Mouse (Mus musculus): ENCODE data around the gene Osbpl3. TPM values are rescaled to one million over a fixed set of nuclear protein-coding genes. Genes with fewer than 3 reads are reported as not detected.

Gene Osbpl3
- polyA plus RNA-seq, 1 experiment from 2014 or later: 5.3 TPM

- Histone ChIP-seq H3K27ac (ENCODE audit: low read length) (no peak overlapping the region), H3K4me2 (ENCODE audit: low read length) (no peak overlapping the region), H3K4me3 (replicated peaks; ENCODE audit: low read length) (no peak overlapping the region), H3K9me3 (ENCODE audit: control insufficient read depth, low read length) (no peaks in the 10 kb centered on the region), H3K27me3 (replicated peaks; ENCODE audit: control insufficient read depth, insufficient read depth, low read length) (no peaks in the 10 kb centered on the region), H3K4me1 (replicated peaks; ENCODE audit: control insufficient read depth, insufficient read depth, low read length) (no peaks in the 10 kb centered on the region), H3K36me3 (ENCODE audit: control insufficient read depth, insufficient read depth) (no peaks in the 10 kb centered on the region), H3K9ac (replicated peaks; ENCODE audit: low read depth, low read length) (no peak overlapping the region)
- WGBS: 87% methylated on average over 4 of the region's 4 CpGs
- ATAC-seq: no peak
Measured at GRCm38 (mm10) chr6:50326192-50326591, 129.8 kb downstream of the Osbpl3 start.

DNA sequence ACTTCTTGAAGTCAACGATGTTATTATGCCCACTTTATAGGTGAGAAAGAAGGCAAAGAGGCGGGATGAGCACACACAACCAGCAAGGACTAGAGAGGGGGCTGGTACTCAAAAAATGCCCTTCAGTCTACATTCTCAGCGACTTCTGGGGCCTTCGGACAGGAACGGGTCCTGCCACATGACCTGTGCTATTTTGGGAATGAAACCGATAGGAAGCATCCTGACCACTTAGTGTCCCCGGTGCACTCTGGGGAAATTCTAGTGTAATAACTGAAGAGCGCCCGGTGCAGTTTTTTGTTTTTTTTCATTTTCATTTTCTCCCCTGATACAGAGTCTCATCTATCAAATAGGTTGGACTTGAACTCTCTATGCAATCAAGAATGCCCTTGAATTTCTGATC, 130.5 kb downstream of the Osbpl3 start:
- no peak overlapping the region for H3K4me3 ChIP-seq (replicated peaks; ENCODE audit: low read length)
- 92% methylated on average over 9 of the region's 9 CpGs for WGBS
- H3K27ac ChIP-seq (ENCODE audit: low read length): no peak overlapping the region
- H3K4me1 ChIP-seq (replicated peaks; ENCODE audit: control insufficient read depth, insufficient read depth, low read length): no peaks in the 10 kb centered on the region
- no peaks in the 10 kb centered on the region for H3K27me3 ChIP-seq (replicated peaks; ENCODE audit: control insufficient read depth, insufficient read depth, low read length)
- H3K36me3 ChIP-seq (ENCODE audit: control insufficient read depth, insufficient read depth): no peaks in the 10 kb centered on the region
- H3K9ac ChIP-seq (replicated peaks; ENCODE audit: low read depth, low read length): no peak overlapping the region
- no peak overlapping the region for H3K4me2 ChIP-seq (ENCODE audit: low read length)
- H3K9me3 ChIP-seq (ENCODE audit: control insufficient read depth, low read length): no peaks in the 10 kb centered on the region
- ATAC-seq: no peak

DNA sequence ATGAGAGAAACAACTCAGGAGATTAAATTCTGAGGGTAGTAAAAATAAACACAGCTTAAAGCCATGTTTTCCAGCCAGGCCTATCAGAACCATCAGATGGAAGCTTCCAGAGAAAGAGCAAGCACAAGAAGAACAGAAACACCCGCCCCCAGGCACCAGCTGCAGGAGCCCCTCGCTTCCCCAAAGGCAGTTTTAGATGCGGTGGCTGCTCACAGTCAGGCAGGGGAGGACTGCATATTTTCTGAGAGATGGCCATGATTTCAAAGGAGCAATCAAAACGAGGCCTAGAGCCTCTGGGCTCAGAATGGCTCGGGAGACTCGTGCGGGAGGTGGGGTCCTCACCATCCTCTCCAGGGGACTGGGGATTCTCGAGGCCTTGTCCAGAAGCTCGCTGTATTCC, 133.4 kb downstream of the Osbpl3 start:
- 65% methylated on average over 9 of the region's 9 CpGs for WGBS

DNA sequence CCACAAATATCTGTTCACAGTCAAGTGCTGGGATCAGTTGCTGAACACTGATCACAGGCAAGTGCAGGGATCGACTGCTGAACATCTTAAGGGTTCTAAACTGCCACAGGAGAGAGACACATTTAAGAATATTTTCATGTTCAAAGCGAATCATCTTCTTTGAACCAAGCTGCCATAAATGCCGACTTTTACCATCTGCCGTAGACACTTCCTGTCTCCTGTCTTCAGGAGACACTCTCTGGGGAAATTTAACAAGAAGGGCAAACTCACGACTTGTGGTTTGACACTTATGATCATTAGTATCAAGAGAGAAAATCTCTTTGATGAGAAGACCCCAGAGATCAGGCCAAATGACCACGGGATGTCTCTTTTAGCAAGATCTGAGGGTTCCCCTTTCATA, 134.3 kb downstream of the Osbpl3 start:
- H3K9ac ChIP-seq (replicated peaks; ENCODE audit: low read depth, low read length): no peak overlapping the region
- WGBS: 87% methylated on average over 6 of the region's 6 CpGs
- H3K9me3 ChIP-seq (ENCODE audit: control insufficient read depth, low read length): no peaks in the 10 kb centered on the region
- H3K27me3 ChIP-seq (replicated peaks; ENCODE audit: control insufficient read depth, insufficient read depth, low read length): no peaks in the 10 kb centered on the region
- ATAC-seq: no peak
- H3K4me2 ChIP-seq (ENCODE audit: low read length): no peak overlapping the region
- H3K27ac ChIP-seq (ENCODE audit: low read length): no peak overlapping the region
- no peaks in the 10 kb centered on the region for H3K36me3 ChIP-seq (ENCODE audit: control insufficient read depth, insufficient read depth)
- no peak overlapping the region for H3K4me3 ChIP-seq (replicated peaks; ENCODE audit: low read length)
- peaks cover 7% of the 10 kb centered on the region for H3K4me1 ChIP-seq (replicated peaks; ENCODE audit: control insufficient read depth, insufficient read depth, low read length)

More for the DNA sequence above, 133.4 kb downstream of the Osbpl3 start:
- Histone ChIP-seq H3K9me3 (ENCODE audit: control insufficient read depth, low read length) (no peaks in the 10 kb centered on the region), H3K27ac (ENCODE audit: low read length) (no peak overlapping the region), H3K27me3 (replicated peaks; ENCODE audit: control insufficient read depth, insufficient read depth, low read length) (no peaks in the 10 kb centered on the region), H3K4me1 (replicated peaks; ENCODE audit: control insufficient read depth, insufficient read depth, low read length) (peaks cover 7% of the 10 kb centered on the region), H3K4me3 (replicated peaks; ENCODE audit: low read length) (no peak overlapping the region), H3K9ac (replicated peaks; ENCODE audit: low read depth, low read length) (no peak overlapping the region), H3K36me3 (ENCODE audit: control insufficient read depth, insufficient read depth) (no peaks in the 10 kb centered on the region), H3K4me2 (ENCODE audit: low read length) (no peak overlapping the region)
- no peak for ATAC-seq

DNA sequence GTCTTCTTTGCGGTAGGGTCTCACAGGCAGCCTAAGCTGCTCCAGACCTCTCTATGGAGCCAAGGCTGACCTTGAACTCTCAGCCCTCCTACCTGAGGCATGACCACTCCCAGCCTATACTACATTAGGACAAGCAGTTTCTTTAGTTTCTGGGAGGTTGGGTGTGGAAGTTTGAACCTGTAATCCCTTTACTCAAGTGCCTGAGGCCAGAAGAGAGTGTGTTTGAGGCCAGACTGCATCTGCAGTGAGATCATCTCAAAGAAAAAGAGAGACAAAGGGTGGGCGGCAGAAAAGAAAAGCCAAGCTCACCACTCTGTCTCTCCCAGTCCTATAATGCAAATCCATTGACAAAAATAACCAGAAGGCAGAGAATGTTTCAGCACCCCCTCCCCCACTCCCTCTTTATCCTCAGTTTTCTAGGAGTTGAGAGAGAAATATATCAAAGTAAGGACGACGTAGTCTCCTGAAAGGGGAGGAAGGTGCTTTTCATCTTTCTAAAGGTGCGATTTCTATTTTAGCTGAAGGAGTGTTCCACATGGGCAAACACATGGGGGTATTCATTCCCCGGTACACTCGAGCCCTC, 137.3 kb downstream of the Osbpl3 start:
- no peak overlapping the region for H3K4me3 ChIP-seq (replicated peaks; ENCODE audit: low read length)
- 45% methylated on average over 7 of the region's 7 CpGs for WGBS
- no peaks in the 10 kb centered on the region for H3K27me3 ChIP-seq (replicated peaks; ENCODE audit: control insufficient read depth, insufficient read depth, low read length)
- no peak overlapping the region for H3K9ac ChIP-seq (replicated peaks; ENCODE audit: low read depth, low read length)
- no peak overlapping the region for H3K27ac ChIP-seq (ENCODE audit: low read length)
- no peaks in the 10 kb centered on the region for H3K36me3 ChIP-seq (ENCODE audit: control insufficient read depth, insufficient read depth)
- no peaks in the 10 kb centered on the region for H3K9me3 ChIP-seq (ENCODE audit: control insufficient read depth, low read length)
- ATAC-seq: 0 out of 2 replicates have a peak, but pooled peaks have one; percentile 9
- H3K4me2 ChIP-seq (ENCODE audit: low read length): no peak overlapping the region
- peaks cover 7% of the 10 kb centered on the region for H3K4me1 ChIP-seq (replicated peaks; ENCODE audit: control insufficient read depth, insufficient read depth, low read length)

- Histone ChIP-seq H3K9me3 (ENCODE audit: control insufficient read depth, low read length) (no peaks in the 10 kb centered on the region), H3K9ac (replicated peaks; ENCODE audit: low read depth, low read length) (no peak overlapping the region), H3K36me3 (ENCODE audit: control insufficient read depth, insufficient read depth) (no peaks in the 10 kb centered on the region), H3K4me2 (ENCODE audit: low read length) (no peak overlapping the region), H3K4me1 (replicated peaks; ENCODE audit: control insufficient read depth, insufficient read depth, low read length) (peaks cover 7% of the 10 kb centered on the region), H3K27me3 (replicated peaks; ENCODE audit: control insufficient read depth, insufficient read depth, low read length) (no peaks in the 10 kb centered on the region), H3K27ac (ENCODE audit: low read length) (no peak overlapping the region), H3K4me3 (replicated peaks; ENCODE audit: low read length) (no peak overlapping the region)
- no peak for ATAC-seq
- WGBS: 66% methylated on average over 2 of the region's 2 CpGs
Measured at GRCm38 (mm10) chr6:50318150-50318549, 137.9 kb downstream of the Osbpl3 start.

GRCm38 (mm10) chr6:50316795-50317505, 139.1 kb downstream of the Osbpl3 start:
- 94% methylated on average over 7 of the region's 7 CpGs for WGBS

GRCm38 (mm10) chr6:50314406-50315071, 141.5 kb downstream of the Osbpl3 start:
- H3K9me3 ChIP-seq (ENCODE audit: control insufficient read depth, low read length): no peaks in the 10 kb centered on the region
- no peak overlapping the region for H3K4me2 ChIP-seq (ENCODE audit: low read length)
- peaks cover 7% of the 10 kb centered on the region for H3K4me1 ChIP-seq (replicated peaks; ENCODE audit: control insufficient read depth, insufficient read depth, low read length)
- no peak overlapping the region for H3K4me3 ChIP-seq (replicated peaks; ENCODE audit: low read length)
- peak; percentile 18; the same call in 1 of the 2 replicates for ATAC-seq
- WGBS: 71% methylated on average over 12 of the region's 12 CpGs
- no peaks in the 10 kb centered on the region for H3K27me3 ChIP-seq (replicated peaks; ENCODE audit: control insufficient read depth, insufficient read depth, low read length)
- no peak overlapping the region for H3K27ac ChIP-seq (ENCODE audit: low read length)
- no peak overlapping the region; the same call in 1 of the 2 replicates for H3K9ac ChIP-seq (replicated peaks; ENCODE audit: low read depth, low read length)
- H3K36me3 ChIP-seq (ENCODE audit: control insufficient read depth, insufficient read depth): no peaks in the 10 kb centered on the region

More at GRCm38 (mm10) chr6:50316795-50317505, 139.1 kb downstream of the Osbpl3 start:
- Histone ChIP-seq H3K27ac (ENCODE audit: low read length) (no peak overlapping the region), H3K27me3 (replicated peaks; ENCODE audit: control insufficient read depth, insufficient read depth, low read length) (no peaks in the 10 kb centered on the region), H3K4me1 (replicated peaks; ENCODE audit: control insufficient read depth, insufficient read depth, low read length) (peaks cover 7% of the 10 kb centered on the region), H3K9me3 (ENCODE audit: control insufficient read depth, low read length) (no peaks in the 10 kb centered on the region), H3K4me2 (ENCODE audit: low read length) (no peak overlapping the region), H3K36me3 (ENCODE audit: control insufficient read depth, insufficient read depth) (no peaks in the 10 kb centered on the region), H3K4me3 (replicated peaks; ENCODE audit: low read length) (no peak overlapping the region), H3K9ac (replicated peaks; ENCODE audit: low read depth, low read length) (no peak overlapping the region)
- ATAC-seq: no peak

DNA sequence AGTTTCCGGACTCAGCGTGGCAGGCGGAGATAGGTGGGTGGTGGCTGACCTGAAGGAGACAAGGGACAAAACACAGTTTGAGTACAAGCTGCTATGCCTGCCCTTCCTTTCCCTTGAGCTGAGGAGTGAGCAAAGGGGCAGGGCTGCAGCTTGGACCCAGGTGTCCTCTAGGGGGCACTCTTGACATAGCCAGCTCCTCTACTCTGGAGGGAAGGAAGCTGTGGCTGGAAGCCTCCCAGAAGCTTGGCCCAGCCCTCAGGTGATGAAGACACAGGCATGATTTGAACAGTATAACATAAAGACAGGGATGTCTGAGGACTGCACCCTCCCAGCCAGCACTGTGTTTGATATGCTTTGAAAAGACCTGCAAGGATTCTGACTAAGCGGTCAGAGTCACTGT, 143.4 kb downstream of the Osbpl3 start:
- peak; percentile 83 for ATAC-seq
- Histone ChIP-seq H3K4me3 (replicated peaks; ENCODE audit: low read length) (no peak overlapping the region), H3K9me3 (ENCODE audit: control insufficient read depth, low read length) (no peaks in the 10 kb centered on the region), H3K27me3 (replicated peaks; ENCODE audit: control insufficient read depth, insufficient read depth, low read length) (no peaks in the 10 kb centered on the region), H3K9ac (replicated peaks; ENCODE audit: low read depth, low read length) (no peak overlapping the region), H3K27ac (ENCODE audit: low read length) (no peak overlapping the region), H3K36me3 (ENCODE audit: control insufficient read depth, insufficient read depth) (no peaks in the 10 kb centered on the region), H3K4me1 (replicated peaks; ENCODE audit: control insufficient read depth, insufficient read depth, low read length) (no peaks in the 10 kb centered on the region), H3K4me2 (ENCODE audit: low read length) (no peak overlapping the region)
- 45% methylated on average over 4 of the region's 4 CpGs for WGBS

All from forebrain, embryonic 16.5 days (tissue).